Mouse (Mus musculus) lung, postnatal 0 days (tissue): ENCODE measurements at regions not wholly inside any gene's neighbourhood (a gene's known extent, or its start where the extent isn't known, plus 50 kb on each side); places are given as distances from the start of the nearest gene placed in this dataset.

Experiments used
- ATAC-seq: fragments of 200-750 bp; cut with Nextera tagmentation; 2 replicates; pipeline ENCODE4 v1.8.0; 2017; ENCODE audit warnings: moderate library complexity
- DNase-seq: peaks from one replicate; pipeline ENCODE4 v3.0.0-alpha.2; 2016; ENCODE audit warnings: low spot score
- H3K27ac ChIP-seq: fragments of 300-500 bp; sonication (generic); 2 replicates; pipeline ENCODE4 v1.5.1; 2014; ENCODE audit warnings: antibody characterized with exemption, mild to moderate bottlenecking, low read length, mixed read lengths
- H3K27me3 ChIP-seq: fragments of 300-500 bp; sonication (generic); replicated peaks from 2 replicates; pipeline ENCODE4 v1.6.1; 2014; ENCODE audit warnings: low read length, mixed read lengths; ENCODE audit not compliant: insufficient read depth
- H3K36me3 ChIP-seq: fragments of 300-500 bp; sonication (generic); 2 replicates; pipeline ENCODE4 v1.6.1; 2014; ENCODE audit warnings: low read length, mixed read lengths; ENCODE audit not compliant: insufficient read depth
- H3K4me1 ChIP-seq: fragments of 300-500 bp; sonication (generic); 2 replicates; pipeline ENCODE4 v1.6.1; 2014; ENCODE audit warnings: antibody characterized with exemption, low read depth, low read length, mixed read lengths; ENCODE audit not compliant: insufficient read depth
- H3K4me2 ChIP-seq: fragments of 300-500 bp; sonication (generic); replicated peaks from 2 replicates; pipeline ENCODE4 v1.6.1; 2014; ENCODE audit warnings: low read depth, mild to moderate bottlenecking, low read length, moderate library complexity, mixed read lengths
- H3K4me3 ChIP-seq: fragments of 300-500 bp; sonication (generic); 2 replicates; pipeline ENCODE4 v1.5.1; 2014; ENCODE audit warnings: low read depth, low read length
- H3K9ac ChIP-seq: fragments of 300-500 bp; sonication (generic); replicated peaks from 2 replicates; pipeline ENCODE4 v1.6.1; 2014; ENCODE audit warnings: low read depth, mild to moderate bottlenecking
- H3K9me3 ChIP-seq: fragments of 300-500 bp; sonication (generic); 2 replicates; pipeline ENCODE4 v1.6.1; 2016; ENCODE audit warnings: low read length, mixed read lengths
- CTCF ChIP-seq: IDR thresholded peaks from 2 replicates; pipeline ENCODE4 v1.5.1; 2016; ENCODE audit warnings: antibody characterized with exemption, mild to moderate bottlenecking
- EP300 ChIP-seq: IDR thresholded peaks from 2 replicates; pipeline ENCODE4 v1.6.1; 2016; ENCODE audit warnings: antibody characterized with exemption, mild to moderate bottlenecking, control low read depth
- WGBS: fragments of 180-500 bp; shearing (Covaris S2); extraction: QIAGEN DNeasy Blood & Tissue Kit; methylation state at CpG from one replicate; pipeline ENCODE4 v1.1.7; 2014; 5-methylcytosine and 5-hydroxymethylcytosine counted together

- TF ChIP-seq CTCF (peak; percentile 60), EP300 (no peak)
- 23% methylated on average over 17 of the region's 17 CpGs for WGBS
- Histone ChIP-seq H3K4me3 (no peak overlapping the region), H3K4me1 (no peaks in the 10 kb centered on the region), H3K9me3 (no peaks in the 10 kb centered on the region), H3K36me3 (no peaks in the 10 kb centered on the region), H3K27me3 (no peaks in the 10 kb centered on the region), H3K9ac (no peak overlapping the region), H3K27ac (no peak overlapping the region), H3K4me2 (peak overlapping the region; percentile 36)
- DNase-seq (peak; percentile 47), ATAC-seq (peak; percentile 89)
Measured at GRCm38 (mm10) chr14:105427474-105427901, 169.1 kb downstream of the Ndfip2 start.

GRCm38 (mm10) chr14:105426597-105427334 is 168.4 kb downstream of the Ndfip2 start:
- no peaks in the 10 kb centered on the region for H3K36me3 ChIP-seq
- no peak overlapping the region for H3K9ac ChIP-seq
- H3K27me3 ChIP-seq, result no peaks in the 10 kb centered on the region
- TF ChIP-seq EP300 (no peak), CTCF (no peak)
- DNase-seq (no peak), ATAC-seq (no peak; the same call in 1 of the 2 replicates)
- no peaks in the 10 kb centered on the region for H3K9me3 ChIP-seq
- H3K4me1 ChIP-seq, result no peaks in the 10 kb centered on the region
- WGBS, result 55% methylated on average over 19 of the region's 19 CpGs
- H3K27ac ChIP-seq, result no peak overlapping the region
- H3K4me3 ChIP-seq, result no peak overlapping the region
- H3K4me2 ChIP-seq, result peak overlapping the region; percentile 36; the same call in 1 of the 2 replicates

GRCm38 (mm10) chr14:105417967-105418366 is 159.6 kb downstream of the Ndfip2 start:
- Histone ChIP-seq H3K4me1 (no peaks in the 10 kb centered on the region), H3K4me2 (no peak overlapping the region), H3K27me3 (no peaks in the 10 kb centered on the region), H3K4me3 (no peak overlapping the region), H3K9ac (no peak overlapping the region), H3K27ac (no peak overlapping the region), H3K36me3 (no peaks in the 10 kb centered on the region), H3K9me3 (no peaks in the 10 kb centered on the region)
- TF ChIP-seq CTCF (no peak), EP300 (no peak)
- ATAC-seq (no peak), DNase-seq (no peak)
- WGBS, result 34% methylated on average over 4 of the region's 4 CpGs

- Histone ChIP-seq H3K4me1 (no peaks in the 10 kb centered on the region), H3K4me2 (no peak overlapping the region), H3K27me3 (no peaks in the 10 kb centered on the region), H3K9ac (no peak overlapping the region), H3K36me3 (no peaks in the 10 kb centered on the region), H3K4me3 (no peak overlapping the region), H3K9me3 (no peaks in the 10 kb centered on the region), H3K27ac (no peak overlapping the region)
- ATAC-seq (no peak), DNase-seq (no peak)
- no peak for TF ChIP-seq CTCF
- no peak for TF ChIP-seq EP300
- 63% methylated on average over 8 of the region's 8 CpGs for WGBS
Measured at GRCm38 (mm10) chr14:105417458-105417960, 159.1 kb downstream of the Ndfip2 start.

GRCm38 (mm10) chr14:105416964-105417363 is 158.6 kb downstream of the Ndfip2 start:
- H3K27ac ChIP-seq, result no peak overlapping the region

GRCm38 (mm10) chr14:105404662-105405061 is 146.3 kb downstream of the Ndfip2 start:
- Histone ChIP-seq H3K9ac (no peak overlapping the region), H3K36me3 (no peaks in the 10 kb centered on the region), H3K27ac (no peak overlapping the region), H3K4me1 (no peaks in the 10 kb centered on the region), H3K9me3 (no peaks in the 10 kb centered on the region), H3K4me3 (no peak overlapping the region), H3K4me2 (no peak overlapping the region), H3K27me3 (no peaks in the 10 kb centered on the region)
- 68% methylated on average over 2 of the region's 2 CpGs for WGBS
- TF ChIP-seq CTCF, result no peak
- no peak for TF ChIP-seq EP300
- no peak for DNase-seq
- no peak for ATAC-seq

More at GRCm38 (mm10) chr14:105416964-105417363, 158.6 kb downstream of the Ndfip2 start:
- Histone ChIP-seq H3K4me1 (no peaks in the 10 kb centered on the region), H3K4me3 (no peak overlapping the region), H3K9me3 (no peaks in the 10 kb centered on the region), H3K4me2 (no peak overlapping the region), H3K27me3 (no peaks in the 10 kb centered on the region), H3K36me3 (no peaks in the 10 kb centered on the region), H3K9ac (no peak overlapping the region)
- no peak for ATAC-seq
- no peak for TF ChIP-seq CTCF
- no peak for TF ChIP-seq EP300
- 57% methylated on average over 7 of the region's 7 CpGs for WGBS
- DNase-seq, result no peak
